Mouse (Mus musculus) myocyte (in vitro differentiated cells): Measurements from ENCODE around the gene Sacs.

ENCODE experiments used
- CEBPB ChIP-seq: IDR thresholded peaks from 2 replicates; pipeline ENCODE4 v1.6.1; 2011; ENCODE audit warnings: mild to moderate bottlenecking, moderate library complexity; ENCODE audit not compliant: poor library complexity, insufficient read depth, severe bottlenecking
- E2F4 ChIP-seq: IDR thresholded peaks from one replicate; pipeline ENCODE4 v1.6.1; 2011; ENCODE audit warnings: mild to moderate bottlenecking, control low read depth, moderate library complexity; ENCODE audit not compliant: insufficient read depth
- MAX ChIP-seq: IDR thresholded peaks from one replicate; pipeline ENCODE4 v1.6.1; 2011; ENCODE audit warnings: low read depth, mild to moderate bottlenecking, control low read depth
- MYOD1 ChIP-seq, 3 experiments: IDR thresholded peaks; one replicate each; pipeline ENCODE4 v1.6.1; 2011; ENCODE audit warnings: control low read depth in 2 of 3, low read depth in 2 of 3, mild to moderate bottlenecking in 2 of 3, moderate library complexity in 1 of 3; ENCODE audit not compliant: insufficient read length in 2 of 3, control insufficient read depth in 1 of 3
- MYOG ChIP-seq, 3 experiments: IDR thresholded peaks; one replicate each; pipeline ENCODE4 v1.6.1; 2011; ENCODE audit warnings: control low read depth in 2 of 3, low read depth in 2 of 3, mild to moderate bottlenecking in 2 of 3; ENCODE audit not compliant: insufficient read length in 2 of 3, control insufficient read depth in 1 of 3, insufficient read depth in 1 of 3
- POLR2A ChIP-seq: IDR thresholded peaks from one replicate; pipeline ENCODE4 v1.6.1; 2011; ENCODE audit warnings: low read depth, mild to moderate bottlenecking, control low read depth, moderate library complexity; ENCODE audit not compliant: insufficient read length
- POLR2AphosphoS2 ChIP-seq: IDR thresholded peaks from one replicate; pipeline ENCODE4 v1.6.1; 2011; ENCODE audit warnings: low read depth, control low read depth; ENCODE audit not compliant: insufficient read length
- REST ChIP-seq: IDR thresholded peaks from one replicate; pipeline ENCODE4 v1.6.1; 2011; ENCODE audit warnings: mild to moderate bottlenecking, control low read depth, moderate library complexity; ENCODE audit not compliant: insufficient read depth, insufficient read length
- SRF ChIP-seq: IDR thresholded peaks from one replicate; pipeline ENCODE4 v1.6.1; 2011; ENCODE audit warnings: low read depth; ENCODE audit not compliant: control insufficient read depth, insufficient read length
- TCF12 ChIP-seq: IDR thresholded peaks from one replicate; pipeline ENCODE4 v1.6.1; 2011; ENCODE audit warnings: mild to moderate bottlenecking, control low read depth; ENCODE audit not compliant: poor library complexity, insufficient read depth, severe bottlenecking
- TCF3 ChIP-seq: IDR thresholded peaks from one replicate; pipeline ENCODE4 v1.6.1; 2011; ENCODE audit warnings: low read depth, control low read depth; ENCODE audit not compliant: insufficient read length
- USF1 ChIP-seq: IDR thresholded peaks from one replicate; pipeline ENCODE4 v1.6.1; 2011; ENCODE audit warnings: low read depth, mild to moderate bottlenecking, control low read depth, moderate library complexity

DNA sequence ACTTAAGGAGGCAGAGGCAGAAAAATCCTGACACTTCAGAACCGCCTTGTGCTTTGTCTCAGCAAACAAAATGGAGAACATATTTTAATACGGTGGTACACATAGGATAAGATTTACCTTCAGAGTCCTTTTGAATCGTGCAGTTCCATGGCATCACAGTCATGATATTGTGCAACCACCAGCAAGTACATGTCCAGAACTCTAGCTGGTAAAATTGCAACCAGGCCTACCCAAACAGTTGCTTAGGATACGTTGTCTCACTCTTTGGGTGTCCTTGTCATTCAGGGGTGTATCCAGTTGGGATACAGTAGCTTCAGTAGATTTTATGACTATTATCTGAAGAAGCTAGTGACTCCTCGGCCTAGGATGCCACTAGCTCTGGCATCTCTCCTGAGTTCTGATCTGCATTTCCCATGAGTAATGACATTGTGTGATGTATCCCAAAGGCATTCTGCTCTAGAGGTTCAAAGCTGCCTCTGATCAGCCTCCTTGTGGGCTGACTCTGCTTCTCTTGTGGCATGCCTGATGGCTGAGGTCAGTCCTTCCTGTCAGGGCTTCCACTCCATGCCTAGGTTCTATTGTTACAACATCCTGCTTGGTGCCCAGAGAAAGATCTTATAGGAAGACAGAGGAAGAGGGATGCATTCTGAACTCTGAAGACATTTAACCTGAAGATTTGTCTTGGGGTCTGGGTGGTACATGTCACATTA, 33.2 kb downstream of the Sacs start:
- TF ChIP-seq USF1 (no peak), TCF12 (no peak), E2F4 (no peak), MYOG (IDR thresholded peaks at IDR 0.05; ENCODE audit: control insufficient read depth in 1 of 3, insufficient read depth in 1 of 3, insufficient read length in 2 of 3, low read depth in 2 of 3) (no peak), CEBPB (peak; percentile 76), POLR2A (no peak), REST (no peak), MYOD1 (IDR thresholded peaks at IDR 0.05; ENCODE audit: control insufficient read depth in 1 of 3, insufficient read length in 2 of 3, low read depth in 2 of 3) (no peak), SRF (no peak), MAX (no peak), POLR2AphosphoS2 (no peak), TCF3 (no peak)
